Mouse (Mus musculus): ENCODE measurements around the gene Myo1h.

Myo1h gene

DNA sequence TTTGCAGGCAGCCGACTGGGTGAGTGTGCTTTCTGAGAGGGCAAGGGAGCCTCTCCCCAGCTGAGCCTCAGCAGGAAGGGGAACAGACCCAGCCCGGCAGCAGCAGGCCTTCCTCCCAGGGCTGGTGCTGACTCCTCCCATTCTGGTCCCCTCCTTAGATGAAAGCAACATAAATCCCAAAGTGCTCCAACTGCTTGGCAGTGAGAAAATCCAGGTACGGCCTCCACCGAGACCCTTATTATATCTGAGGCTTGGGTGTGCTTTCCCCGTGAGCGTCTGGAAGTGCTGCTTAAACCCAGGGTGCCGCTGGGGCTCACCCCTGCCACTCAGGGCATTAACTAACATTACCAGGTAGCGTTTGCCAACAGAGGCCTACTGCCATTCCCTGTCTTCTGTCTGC is 70.6 kb downstream of the Myo1h start:
- DNase-seq (ENCODE audit: low spot score) = no peak

DNA sequence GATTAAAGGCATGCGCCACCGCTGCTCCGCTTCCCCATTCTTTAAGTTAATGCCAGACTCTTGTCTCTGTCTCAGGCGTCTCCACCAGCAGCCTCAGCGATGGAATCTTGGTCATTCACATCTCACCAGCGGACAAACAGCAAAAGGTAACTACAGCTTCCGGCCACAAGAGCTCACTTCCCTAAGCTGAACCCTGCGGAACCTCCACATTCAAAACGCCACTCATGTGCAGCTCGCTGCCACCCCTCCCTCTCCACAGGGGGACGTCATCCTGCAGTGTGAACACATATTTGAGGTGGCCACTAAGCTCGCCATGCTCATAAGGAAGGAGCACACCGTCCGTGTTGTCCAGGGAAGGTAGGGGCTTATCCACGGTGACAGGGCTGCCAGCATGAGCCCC is 72.0 kb downstream of the Myo1h start:
- DNase-seq (ENCODE audit: low spot score) = no peak

DNA sequence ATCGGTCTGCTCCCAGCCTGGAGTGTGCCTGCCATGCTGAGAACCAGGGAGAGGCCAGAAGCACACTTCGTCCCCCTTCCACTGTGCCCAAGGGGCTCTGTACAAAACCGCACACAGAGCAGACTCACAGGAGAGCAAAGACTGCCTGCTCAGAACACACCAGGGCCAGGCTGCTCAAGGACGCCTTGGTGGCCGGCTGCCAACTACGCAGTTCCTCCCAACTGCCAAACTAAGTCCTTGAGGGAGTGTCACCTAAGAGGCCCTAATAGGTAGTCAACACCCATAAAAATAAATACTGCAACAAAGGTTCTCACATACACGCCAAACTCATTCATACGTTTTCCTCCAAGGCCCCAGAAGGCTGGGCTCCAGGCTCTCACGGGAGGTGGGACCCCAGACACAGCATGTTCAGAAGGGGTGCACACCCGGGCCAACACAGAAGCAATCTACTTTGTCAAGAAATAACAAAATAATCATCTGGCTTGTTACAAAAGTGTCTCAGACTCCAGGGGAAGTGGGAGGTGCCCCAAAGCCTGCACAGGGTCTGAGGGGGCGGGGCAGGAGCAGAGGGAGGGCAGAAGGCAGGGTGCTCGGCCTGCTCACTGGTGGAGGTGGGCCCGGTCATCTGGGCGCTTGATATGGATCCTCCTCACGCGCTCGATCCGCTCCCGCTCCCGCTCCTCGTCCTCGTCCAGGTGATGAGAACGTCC is 76.2 kb downstream of the Myo1h start:
- DNase-seq (ENCODE audit: low spot score) = no peak

DNA sequence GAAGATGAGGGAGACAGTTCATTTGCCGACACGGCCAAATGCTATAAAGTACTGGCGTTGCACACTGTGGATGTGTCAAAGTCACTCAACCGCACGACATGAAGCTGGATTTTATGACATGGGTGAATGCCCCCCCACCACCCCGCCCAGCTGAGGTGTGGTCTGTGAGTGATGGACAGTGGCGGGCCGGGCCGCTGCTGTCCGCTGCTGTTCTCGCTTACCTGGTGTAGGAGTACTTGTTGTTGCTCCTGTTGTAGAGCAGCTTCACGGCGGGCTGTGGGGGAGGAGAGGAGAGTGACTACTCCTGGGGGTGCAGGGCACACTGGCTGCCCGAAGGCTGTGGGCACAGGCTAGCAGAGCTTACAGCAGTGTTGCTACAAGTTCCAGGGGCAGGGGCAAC is 79.2 kb downstream of the Myo1h start:
- DNase-seq (ENCODE audit: low spot score) = no peak

DNA sequence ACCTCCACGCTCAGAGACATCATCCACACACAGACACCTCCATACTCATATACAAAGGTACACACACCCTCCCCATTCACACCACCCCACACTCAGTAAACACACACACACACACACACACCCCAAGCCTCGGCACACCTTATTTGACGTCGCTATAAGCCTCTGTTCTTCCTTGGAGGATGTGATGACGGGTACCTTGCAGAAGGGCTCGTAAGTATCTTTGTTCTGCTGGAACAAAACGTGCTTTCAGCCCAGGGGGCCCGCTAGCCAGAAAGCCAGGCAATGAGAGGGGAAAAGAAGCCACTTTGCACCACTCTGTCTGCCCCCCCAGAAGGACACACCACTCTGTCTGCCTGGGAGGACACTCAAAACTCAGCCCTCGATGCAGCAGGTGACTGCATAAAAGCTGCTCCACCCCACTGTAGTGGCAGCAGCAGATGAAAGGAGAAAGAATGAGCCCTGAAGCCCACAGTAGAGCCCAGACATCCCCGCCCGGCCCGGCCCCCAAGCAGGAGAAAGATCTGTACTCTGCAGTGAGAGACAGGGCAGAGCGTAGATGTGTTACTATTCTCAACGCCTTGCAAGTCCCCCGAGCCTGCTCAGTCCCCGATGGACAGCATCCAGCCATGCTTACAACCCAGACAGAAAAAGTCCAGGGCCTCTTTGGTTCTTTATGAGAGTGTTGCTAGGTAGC is 80.0 kb downstream of the Myo1h start:
- no peak for DNase-seq (ENCODE audit: low spot score)

DNA sequence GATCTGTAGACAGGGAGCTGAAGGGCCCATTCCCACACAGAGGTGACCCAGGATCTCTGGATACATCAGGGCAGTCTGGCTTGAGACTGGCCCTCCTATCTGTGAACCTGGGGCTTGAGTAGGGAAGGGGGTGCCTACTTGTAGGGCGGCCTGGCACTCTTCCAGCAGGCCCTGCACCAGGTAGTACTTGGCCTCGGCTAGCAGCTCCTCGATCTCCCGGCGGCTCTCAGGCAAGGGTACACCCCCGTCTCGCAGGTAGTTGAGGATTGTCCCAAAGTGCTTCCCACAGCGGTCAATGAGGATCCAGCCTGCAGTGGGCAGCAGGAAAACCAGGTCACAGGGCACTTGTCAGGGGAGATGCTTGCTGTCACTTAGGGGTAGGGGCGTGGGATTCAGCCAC is 81.0 kb downstream of the Myo1h start:
- DNase-seq (ENCODE audit: low spot score) = no peak

DNA sequence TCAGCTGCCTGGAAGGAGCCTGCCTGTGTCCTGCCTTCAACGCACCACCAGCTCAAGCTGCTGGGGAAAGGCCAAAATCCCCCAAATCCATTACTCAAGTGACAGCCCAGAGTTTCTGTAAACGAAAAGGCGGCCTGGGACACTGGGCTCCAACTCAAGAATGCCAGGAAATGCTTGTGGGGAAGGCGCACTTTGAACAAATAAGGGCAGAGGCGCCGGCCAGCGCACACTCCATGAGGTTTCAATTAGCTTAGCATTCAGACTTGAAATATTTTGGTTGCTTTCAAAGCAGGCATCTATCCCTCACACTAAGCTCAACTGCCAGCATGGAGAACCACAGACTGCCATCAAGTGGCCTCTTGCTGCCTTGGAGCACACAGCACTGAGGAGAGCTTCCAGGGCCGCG is 81.4 kb downstream of the Myo1h start:
- DNase-seq (ENCODE audit: low spot score) = no peak

DNA sequence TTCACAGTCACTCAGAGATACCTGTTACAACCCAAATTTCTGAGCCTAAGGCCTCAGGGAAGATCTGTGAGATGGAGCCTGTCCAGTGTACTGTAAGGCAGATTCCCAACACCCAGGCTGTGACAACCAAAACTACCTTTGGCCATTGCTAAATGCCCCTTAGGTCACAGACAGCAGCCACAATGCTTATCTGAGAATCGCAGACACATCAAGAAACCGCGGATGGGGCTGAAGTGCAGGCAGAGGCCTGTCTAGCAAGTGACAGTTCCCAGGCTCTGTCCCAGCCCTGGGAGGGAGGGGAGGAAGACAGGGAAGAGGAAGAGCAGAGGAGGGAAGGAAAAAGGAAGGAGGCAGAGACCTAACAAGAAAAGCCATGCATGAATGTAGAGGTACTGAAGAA is 82.4 kb downstream of the Myo1h start:
- DNase-seq (ENCODE audit: low spot score) = no peak

DNA sequence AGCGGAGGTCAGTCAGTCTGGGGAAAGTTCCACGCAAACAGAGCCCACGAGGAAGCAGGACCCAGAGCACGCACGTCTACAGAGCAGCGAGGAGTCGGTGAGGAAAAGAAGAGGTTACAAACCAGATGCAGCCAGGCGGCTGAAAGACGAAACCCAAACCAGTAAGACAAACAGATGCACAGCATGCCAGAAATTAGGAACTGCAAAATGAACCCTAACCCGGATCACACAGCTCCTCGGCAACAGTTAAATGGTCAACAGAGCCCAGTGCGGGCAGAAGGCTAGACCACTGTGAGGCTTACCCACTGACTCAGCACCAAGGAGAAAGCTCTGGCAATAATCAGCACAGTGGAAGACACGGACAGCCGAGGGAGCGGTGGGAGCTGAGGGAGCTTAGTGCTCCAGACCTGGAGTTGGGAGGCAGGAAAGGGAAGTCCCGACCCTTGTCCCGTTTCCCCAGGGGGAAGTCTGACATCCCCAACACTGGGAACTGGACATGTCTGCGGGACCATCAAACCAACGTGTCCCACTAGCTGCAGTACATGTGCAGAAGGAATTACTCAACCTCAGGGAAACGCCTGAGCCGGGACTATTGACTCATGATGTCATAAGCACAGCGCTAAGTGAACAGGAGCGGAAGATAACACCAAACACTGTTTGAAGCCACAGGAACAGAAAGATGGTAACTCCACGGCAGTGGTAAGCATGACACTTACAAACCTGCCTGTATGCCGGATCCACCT is 82.9 kb downstream of the Myo1h start:
- DNase-seq (ENCODE audit: low spot score) = no peak

DNA sequence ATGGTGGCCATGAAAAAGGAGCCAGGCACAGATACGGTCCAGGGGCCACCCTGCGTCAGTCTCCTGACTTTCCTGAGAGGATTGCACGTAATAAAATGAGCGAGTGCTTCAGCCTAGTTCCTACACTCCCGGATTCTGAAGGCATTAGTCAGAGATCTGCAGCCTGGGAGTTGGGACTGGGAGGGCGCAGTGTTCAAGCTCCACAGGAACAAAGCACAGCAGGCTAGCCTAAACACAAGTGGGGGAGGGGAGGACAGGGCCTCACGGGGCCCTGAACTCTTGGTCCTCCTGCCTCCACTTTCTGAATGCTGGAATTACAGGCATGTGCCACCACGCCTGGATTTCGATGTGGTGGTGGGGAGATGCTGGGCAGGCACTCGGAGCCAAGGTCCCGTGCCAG is 83.6 kb downstream of the Myo1h start:
- DNase-seq (ENCODE audit: low spot score) = no peak

DNA sequence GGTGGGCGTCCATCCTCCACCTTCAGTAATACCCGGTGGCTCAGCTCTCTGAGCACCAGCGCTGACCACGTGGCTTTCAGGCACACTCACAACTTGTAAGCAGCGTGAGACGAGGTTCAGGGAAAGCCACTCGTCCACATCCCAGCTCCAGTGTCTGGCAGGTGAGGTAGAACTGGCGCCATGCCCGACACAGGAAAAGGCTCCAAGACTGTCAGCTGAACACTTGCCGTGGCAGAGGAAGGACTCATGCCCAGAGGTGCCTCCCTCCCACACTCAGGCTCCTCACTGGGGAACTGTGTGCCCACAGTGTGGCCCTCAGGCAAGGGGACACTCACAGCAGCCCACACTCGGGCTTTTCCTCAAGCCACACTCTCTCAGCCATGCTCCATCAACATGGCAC is 84.2 kb downstream of the Myo1h start:
- DNase-seq (ENCODE audit: low spot score) = no peak

DNA sequence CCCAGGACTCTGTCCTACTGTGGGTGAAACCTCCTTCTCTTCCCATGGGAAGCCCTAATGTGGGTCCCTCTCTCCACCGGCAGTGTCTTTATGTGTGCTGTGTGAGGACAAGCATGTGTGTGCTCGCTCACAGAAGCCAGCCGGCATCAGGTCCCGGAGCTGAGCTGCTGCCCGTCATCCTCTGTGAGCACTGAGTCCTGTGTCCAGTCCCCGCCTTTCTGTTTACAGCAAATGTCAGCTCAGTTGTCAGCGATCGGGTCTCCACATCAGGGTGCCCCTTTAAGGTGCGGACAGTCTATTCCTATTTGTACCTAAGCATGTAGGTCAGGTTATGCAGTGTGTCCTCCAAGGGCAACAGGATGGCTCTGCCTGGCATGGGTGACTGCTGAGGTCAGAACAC is 84.6 kb downstream of the Myo1h start:
- DNase-seq (ENCODE audit: low spot score) = no peak

DNA sequence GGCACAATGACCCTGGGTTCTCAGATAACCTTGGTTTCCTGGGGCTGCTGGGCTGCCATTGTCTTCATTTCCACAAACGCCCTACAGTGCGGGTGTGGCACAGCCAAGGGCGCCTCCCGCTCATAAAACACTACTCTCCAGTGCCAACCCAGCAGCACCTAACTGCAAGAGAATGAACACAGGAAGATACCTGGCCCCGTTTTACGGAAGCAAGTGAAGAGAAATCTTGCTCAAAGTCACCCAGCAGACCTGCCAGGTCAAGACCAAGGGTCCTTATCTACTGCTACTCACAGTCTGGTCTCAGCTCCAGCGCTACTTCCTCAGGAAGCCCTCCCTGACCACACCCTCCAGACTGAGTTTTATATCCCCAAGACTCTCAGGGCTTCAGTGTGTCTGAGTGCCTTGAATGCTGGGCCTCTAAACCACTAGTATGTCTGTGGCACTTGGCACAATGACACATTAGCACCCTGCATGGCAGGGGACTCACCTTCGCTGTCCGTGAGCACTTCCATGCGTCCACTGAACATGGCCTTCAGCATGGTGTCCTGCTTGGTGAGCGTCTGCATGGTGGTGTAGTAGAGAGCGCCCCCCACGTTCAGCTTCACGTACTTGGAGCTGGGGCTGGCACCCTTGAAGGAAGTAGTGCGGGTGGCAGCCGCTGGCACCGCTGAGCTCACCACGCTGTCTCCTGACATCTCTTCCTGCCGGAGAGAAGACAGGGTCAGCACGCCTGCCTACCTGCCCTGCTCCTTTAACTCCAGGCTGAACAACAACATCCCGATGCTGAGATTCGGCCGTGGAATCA is 85.6 kb downstream of the Myo1h start:
- DNase-seq (ENCODE audit: low spot score) = no peak

DNA sequence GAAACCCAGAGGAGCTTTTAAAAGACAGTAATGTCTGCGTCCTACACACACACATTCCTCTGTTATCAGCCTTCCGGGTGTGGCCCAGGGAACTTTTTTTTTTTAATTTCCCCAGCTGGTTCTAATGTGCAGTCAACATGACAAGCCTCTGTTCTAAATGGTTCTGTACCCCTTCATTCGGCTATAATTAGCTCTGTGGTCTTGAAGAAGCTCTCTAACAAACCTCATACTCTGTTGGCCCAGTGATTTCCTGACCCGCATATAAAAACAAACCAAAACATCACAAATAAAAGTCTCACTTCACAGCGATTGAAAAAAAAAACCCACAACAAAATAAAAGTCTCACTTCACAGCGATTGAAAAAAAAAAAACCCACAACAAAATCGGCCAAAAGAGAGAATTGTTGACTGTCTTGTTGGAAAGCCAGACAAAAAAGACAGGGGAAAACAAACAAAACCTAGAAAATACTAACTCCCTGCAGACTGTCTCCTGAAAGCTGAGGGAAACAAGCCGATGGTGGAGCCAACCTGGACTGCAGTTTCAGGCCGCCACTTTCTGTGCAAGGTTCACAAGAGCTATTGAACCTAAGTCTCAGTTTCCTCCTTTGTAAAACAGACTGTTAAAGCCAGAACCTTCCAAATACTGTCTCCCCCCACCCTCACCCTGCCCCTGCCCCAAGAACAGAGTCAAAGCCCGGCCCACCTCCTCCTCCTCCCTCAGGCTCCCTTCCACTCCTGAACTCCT is 89.4 kb downstream of the Myo1h start:
- DNase-seq (ENCODE audit: low spot score) = no peak

DNA sequence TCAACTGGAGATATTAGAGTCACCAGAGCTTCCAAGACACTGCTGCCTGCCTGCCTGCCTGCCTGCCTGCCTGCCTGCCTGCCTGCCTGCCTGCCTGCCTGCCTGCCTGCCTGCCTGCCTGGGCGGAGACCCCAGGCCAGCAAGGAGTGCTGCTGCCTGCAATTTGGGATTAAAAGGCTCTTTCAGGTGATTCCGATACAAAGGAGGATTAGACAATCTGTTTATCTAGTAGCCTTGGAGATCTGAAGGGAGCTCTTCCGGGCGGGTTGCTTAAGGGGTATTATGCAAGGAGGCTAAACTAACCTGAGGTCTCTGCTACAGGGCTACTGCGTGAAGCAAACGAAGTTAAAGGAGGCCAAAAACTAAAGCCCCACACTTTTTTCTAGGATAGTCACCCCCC is 90.0 kb downstream of the Myo1h start:
- DNase-seq (ENCODE audit: low spot score) = no peak

DNA sequence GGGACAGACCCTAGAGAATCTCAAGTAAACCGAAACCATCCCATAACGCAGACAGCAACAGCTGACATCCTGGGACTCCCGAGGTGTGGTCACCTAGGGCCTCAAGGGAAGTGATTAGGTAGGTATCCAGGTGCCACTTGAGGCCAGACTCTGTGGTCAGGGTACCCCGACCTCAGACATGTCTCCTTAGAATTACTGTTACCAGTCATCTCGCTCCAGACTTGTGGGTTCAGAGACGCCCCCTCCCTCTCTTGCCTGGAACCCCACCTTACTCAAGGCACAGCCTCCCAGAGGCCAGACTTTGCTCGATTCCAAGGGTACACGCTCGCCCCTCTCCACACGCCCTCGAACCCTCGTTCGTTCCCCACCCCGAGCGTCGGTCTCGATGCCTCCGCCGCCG is 90.8 kb downstream of the Myo1h start:
- DNase-seq (ENCODE audit: low spot score) = no peak

DNA sequence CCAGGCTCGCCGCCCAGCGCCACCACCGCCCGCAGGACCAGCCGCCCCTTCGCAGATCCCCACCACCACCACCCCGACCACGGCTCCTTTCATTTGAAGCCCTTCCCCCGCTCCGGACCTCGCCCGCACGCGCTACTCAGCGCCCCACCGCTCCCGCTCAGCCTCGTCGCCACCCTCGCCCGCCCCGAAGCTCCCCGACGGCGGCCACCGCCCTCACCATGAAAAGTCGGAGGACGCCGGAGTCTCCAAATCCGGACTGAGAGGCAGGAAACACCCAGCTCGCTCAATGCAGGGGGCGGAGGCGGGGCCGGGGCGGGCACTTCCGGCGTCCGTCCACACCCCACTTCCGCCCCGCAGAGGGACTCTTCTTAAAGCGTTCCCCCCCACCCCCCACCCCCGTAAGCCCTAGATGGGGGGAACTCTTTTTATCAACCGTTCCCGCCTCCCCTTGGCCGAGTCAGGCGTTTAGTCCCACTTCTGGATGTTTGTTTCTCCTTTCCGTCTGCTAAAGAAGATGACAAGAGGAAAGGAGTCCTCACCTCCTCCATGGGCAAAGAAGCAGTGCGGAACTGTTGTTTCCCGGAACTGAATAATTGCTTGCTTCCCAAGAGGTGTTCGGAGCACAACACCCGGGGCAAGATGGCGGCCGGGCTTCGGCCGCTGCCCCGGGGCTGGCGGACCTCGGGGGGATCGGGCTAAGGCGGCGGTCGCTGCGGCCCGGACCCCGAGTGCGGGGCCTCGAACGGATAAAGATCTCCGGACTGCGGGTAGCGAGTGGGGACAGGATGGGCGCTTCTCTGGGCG is 91.4 kb downstream of the Myo1h start, which contains the start of the genes Kctd10 and Ube3b:
Kctd10 (minus strand) TSS at position 300 of the 804 bp plus-strand sequence.
Ube3b (plus strand) TSS at position 399 of the 804 bp plus-strand sequence.
- peak; percentile 72 for DNase-seq (ENCODE audit: low spot score)

DNA sequence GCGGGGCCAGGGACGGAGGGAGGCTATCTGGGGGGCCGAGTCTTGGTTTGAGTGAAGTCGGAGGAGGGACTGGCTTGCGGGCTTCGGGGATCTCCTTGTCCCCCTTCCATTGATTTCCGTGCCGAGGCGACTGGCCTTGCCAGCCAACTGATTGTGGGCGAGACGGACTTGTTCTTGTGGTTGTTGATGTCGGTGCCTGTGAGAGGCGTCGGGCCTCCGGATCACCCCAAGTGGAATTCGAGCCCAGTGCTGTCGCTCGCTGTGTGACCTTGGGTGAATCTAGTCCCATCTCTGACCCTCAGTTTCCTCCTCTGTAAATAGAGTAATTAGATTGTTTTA is 92.0 kb downstream of the Myo1h start:
- no peak for DNase-seq (ENCODE audit: low spot score)

DNA sequence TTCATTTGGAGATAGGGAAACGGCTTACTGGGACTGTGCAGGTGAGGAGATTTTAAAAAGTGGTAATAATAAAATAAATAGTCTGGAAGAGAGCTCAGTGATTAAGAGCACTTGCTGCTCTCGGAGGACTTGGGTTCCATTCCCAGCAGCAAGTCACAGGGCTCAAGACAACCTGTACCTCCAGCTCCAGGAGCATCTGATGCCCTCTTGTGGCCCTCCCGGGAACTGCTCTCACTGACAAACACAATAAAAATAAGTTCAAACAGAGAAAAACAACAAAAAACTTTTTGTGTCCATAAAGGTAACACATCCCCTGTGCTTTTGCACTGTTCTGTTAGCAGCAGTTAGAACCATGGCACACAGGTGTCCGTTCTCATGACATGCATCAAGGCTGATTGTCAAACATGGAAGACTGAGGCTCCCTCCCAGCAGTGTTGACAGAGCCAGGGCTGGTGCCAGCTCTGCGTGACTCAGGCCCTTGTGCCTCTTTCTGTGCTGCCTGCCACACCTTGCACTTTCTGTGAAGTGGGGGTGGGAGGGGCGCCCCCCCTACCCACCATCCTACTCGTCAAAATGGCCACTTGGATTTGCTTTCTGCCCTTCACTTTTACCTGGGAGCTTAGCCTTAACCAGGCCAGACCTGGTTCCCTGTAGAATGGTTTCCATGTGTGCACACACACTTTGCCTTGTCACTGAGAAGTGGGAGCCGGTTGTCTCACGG is 94.4 kb downstream of the Myo1h start:
- no peak for DNase-seq (ENCODE audit: low spot score)

DNA sequence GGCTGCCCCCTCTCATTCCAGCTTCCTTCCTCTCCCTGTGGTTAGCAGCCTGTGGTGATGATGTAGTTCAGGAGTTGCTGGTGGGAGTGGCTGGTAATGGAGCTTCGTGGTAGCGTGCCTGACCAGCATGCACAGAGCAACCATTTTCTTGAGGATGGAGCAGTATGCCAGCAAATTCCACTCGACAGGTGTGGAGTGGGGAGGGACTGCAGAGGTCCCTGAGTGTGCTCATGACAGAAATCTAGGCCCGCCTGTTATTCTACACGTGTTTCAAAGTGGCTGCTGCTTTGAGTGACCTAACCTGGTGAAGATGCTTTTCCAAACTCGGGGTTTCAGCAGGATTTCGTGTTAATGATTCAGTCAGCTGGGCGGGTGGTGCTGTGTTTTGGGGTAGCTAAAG is 95.5 kb downstream of the Myo1h start:
- DNase-seq (ENCODE audit: low spot score) = no peak

Measured in ovary, postnatal 10 days (tissue).